Mouse (Mus musculus) spleen, postnatal 14 days (tissue): ENCODE data around the gene Unc13d.
A peak's percentile ranks its signal among the peaks of the same experiment; 100 is the strongest.

ENCODE experiments used
- DNase-seq, 2 experiments: peaks; one replicate each; pipeline ENCODE4 v3.0.0; 2021 to 2022; ENCODE audit warnings: low spot score in 2 of 2

Gene Unc13d

DNA sequence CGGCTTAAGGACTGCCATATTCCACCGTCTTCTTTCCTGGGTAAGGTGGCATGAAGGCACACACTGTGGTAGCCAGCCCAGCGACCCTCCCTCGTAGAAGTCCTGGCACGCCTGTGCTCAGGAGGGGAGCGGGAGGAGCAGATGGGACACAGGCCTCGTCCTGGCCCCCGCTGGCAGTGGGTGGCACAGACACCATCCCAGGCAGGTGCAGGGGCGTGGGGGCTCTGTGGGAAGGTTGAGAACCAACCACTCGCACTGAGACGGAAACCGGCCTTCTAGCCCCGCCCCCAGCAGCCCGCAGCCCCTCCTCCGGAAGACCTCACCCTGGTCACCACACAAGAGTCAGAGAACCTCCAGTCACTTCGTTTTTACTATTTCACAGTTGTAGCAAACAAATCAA is 460 bp upstream of the Unc13d start:
- DNase-seq: peak; percentile 67 to 74

DNA sequence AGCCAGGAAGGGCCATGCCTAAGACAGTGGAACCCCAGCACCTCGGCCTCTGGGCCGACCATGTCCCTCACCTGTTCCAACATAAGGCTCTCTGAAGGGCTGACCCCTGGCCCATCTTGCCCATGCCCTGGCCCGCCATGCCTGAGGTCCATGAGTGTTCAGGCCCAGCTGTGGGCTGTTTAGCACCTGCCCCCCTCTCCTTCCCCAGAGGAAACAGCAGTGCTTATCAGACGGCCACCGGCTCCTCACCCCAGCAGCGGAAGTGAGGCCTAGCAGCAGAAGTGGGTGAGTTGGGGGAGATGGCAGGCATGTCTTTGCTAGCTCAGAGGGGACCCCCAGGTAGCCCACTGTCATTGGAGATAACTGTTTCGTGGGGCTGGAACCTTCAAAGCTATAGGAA is 925 bp downstream of the Unc13d start:
- DNase-seq: no peak

DNA sequence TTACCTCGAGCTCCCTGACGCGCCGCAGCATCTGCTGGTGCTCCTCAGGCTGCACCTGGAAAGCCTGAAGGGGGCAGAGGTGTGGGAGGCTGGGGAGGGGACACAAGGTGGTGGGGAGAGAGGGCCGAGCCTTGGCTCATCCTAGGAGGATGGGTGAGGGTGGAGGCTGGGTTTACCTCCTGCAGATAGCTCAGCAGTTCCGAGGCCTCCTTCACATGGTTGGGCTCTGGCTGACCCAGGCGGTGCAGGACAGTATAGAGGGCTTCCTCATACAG is 1.6 kb downstream of the Unc13d start:
- DNase-seq: no peak

DNA sequence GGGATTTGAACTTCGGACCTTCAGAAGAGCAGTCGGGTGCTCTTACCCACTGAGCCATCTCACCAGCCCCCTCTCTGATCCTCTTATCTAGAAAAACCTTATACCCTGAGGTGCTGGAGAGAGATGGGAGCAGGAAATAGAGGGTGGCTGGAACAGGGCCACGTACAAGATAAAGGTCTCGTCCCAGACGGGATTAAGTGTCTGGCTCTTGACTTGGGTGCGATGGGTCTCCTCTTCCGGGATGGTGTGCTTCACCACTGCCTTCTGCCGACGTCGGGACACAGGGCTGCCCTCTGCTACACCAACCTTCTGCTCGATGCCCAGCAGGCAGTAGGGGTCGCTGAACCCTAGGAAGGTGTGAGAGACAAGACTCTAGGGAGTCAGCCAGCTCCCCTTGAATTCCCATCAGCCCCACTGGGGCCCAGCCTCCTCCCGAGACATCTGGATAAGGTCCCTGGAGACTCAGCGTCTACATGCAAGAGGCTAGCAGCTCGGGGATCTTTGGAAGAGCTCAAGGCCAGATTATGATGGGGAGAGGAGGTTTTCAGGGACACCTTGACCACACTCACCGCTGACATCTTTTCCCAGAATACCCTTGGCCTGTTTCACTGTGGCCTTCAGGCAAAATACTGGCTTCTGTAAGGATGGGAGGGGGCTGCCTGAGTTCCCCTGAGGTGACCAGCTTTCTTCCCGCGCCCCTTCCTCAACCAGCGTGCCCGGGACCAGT is 2.1 kb downstream of the Unc13d start:
- no peak for DNase-seq

DNA sequence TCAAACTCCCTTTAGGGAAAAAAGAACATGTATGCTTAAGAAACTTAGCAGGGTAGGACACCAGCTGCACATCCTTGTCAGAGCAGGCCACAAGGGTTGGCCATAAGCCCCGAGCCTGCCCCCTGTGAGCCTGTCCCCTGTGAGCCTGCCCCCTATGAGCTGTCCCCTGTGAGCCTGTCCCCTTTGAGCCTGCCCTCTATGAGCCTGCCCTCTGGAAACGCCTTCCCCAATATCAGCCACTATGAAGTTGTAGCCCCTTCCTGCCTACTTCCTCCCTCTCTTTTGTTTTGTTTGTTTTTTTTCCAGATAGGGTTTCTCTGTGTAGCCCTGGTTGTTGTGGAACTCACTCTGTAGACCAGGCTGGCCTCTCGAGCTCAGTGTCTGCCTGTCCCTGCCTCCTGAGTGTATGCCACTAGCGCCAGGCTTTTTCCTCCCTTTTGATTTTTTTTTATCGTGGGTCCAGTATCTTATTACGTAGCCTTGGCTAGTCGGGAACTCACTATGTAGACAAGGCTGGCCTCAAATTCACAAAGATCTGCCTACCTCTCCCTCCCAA is 3.2 kb downstream of the Unc13d start:
- no peak for DNase-seq

DNA sequence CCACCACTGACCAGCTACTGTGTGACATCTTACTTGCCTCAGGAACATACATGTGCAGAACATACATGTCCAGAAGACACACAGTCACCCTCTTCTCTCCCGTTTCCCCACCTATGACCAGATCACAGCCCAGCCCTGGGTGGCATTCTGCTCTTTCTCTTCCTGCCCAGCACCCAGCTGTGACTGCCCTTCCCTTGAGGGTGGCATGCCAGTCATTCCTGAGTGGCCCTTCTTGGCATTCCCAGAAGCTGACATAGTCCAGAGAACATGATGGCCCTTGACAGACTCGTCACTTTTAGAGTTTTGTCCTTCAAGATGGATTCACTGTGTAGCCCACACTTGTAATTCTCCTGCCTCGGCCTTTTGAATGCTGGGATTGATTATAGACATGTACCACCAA is 5.2 kb downstream of the Unc13d start:
- DNase-seq: no peak

DNA sequence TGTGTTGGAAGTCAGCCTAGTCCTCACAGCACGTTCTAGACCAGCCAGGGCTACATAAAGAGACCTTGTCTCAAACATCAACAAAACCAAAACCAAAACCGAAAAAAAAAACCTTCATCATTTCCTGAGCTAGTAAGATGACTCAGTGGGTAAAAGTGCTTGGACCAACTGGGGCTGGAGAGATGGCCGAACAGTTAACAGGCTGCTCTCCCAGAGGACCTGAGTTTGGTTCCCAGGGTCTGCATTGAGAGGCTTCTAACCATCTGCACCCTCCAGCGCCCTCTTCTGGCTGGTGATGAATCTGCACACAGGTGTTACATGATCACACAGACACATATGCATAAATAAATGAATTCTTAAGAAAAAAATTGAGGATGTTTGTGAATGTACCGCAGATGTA is 6.3 kb downstream of the Unc13d start:
- DNase-seq: peak in 1 of 2 experiments; percentile 50

DNA sequence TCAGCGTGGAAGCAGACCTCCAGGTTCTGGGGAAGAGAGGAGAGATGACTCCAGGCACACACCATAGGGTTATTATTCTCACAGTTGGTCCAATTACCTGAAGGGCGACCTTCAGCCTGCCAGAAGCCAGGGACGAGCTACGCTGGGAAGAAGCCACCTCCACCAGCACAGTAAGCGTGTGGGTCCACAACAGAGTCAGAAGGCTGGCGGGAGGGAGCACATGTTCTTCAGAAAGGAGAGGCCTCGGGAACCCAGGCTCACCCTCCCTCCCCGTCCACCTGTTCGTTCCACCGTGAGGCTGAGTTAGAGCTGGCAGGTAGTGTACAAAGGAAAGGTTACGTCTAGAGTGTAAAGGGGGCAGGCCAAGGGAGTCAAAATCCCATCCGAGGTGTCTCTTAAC is 12.4 kb downstream of the Unc13d start:
- DNase-seq: no peak

DNA sequence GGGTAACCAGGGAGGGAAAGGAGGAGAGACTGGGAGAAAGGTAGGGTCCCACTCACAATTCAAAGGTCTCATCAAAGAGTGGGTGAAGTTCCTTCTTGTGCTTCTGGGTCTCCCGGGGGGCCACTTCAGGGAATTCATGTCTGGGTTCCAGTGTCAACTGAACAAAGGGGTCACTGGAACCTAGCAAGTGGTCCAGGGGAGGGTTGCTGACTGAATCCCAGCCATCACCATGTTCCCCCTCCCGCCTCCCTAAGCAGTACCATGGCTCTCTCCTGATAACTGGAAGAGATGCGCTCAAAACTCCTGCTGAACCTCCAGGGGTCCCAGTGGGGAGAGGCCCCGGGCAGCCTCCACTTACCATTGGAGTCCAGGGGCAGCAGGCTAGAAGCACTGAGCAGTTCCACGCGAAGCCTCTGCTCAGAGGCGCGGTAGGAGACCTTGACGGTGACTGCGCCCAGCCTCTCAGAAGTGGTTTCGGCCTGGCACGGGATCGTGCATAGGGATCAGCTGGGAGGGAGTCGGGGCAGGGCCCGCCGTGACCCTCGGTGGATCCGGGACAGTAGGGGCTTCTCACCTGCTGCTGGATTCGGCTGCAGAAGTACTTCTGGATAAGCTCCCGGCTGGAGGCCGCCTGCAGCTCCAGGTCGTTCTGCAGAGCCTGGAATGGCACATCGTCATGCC is 13.4 kb downstream of the Unc13d start:
- DNase-seq: no peak

DNA sequence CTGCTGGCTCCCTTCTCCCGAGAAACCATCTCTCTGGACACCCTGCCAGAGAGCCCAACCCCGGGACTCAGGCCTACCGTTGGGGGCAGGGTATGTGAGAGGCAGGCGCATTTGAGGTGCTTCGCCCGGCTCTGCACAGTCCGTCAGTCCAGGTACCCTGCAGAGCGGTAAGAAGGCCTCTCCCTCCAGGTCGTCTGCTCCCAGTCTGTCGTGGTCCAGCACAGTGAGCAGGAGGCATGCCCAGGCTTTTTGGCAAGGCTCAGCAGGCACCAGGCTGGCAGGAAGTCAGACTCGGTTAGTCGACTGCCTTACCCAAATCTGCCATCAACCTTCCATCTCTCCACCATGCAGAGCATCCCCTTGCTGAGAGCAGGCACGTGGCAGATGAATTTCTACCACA is 14.2 kb downstream of the Unc13d start:
- DNase-seq: no peak

DNA sequence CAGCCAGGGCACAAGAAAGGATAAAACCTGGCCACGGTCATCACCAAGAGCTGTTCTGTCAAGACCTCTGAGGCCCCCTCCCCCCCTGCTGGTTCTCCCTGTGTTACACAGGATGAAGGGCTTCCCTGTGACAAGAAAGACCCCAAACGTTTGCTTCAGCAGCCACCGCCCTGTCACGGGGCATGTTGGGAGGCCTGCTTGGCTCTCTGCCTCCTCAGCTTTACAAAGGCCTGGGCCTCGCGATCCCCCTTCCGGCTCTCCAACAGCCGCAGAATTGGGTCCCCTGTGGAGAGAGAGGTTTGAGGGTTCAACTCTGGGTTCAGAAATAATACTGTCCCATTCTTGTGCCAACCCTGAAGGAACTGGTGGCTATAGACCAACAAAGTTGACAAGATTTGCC is 15.2 kb downstream of the Unc13d start:
- no peak for DNase-seq

DNA sequence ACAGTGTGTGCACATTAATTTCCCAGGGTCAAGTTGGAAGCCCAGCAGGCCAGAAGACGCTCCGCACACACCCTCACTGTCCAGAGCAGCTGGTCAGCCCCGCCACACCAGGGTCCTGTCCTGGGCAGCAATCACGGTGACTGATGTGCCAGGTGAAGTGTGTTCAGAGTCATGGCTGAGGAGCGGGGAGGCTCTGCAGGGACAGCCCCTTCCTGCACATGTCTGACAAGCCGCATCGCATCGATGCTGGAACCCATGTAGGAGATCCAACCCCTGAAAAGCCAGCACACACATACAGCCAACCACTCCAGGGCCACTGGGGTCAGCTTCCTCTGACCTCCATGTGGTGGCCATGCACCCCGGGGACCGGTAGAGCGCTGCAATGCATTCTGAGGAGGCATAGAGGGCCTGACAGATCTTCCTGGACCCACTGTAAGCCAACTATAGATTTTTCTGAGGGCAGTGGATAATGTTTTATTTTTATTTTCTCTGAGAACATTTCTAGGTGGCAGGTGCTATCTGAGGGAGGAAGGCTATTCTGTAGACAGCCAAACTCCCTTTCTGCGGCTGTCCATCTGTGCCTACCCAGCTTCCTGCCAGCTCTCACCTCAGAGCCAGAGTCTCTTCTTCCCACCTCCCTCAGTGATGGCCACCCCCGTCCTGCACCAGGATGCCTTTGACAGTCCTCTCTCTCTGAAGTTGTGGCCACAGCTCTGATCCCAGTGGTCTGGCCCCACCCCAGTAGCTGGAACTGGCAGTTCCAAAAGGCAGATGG is 15.9 kb downstream of the Unc13d start:
- DNase-seq: no peak

DNA sequence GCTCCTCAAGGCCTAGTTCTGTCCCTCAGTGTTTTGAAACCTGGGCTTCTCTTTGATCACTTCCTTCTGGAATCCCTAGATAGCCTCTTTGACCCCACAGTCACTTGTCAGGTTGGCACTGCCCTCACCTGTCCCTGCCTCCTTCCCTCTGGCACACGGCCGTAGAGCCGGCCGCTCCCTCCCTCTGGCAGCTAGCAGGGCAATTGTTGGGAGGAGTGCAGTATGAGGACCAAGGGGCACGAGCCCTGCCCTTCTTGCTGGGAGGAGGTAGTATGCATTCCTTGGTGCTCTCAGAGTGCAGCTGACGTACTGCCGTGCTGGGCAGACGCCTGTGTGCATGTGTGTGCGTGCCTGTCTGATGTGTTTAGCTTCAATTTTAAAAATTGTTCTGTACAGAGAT is 17.2 kb downstream of the Unc13d start:
- DNase-seq: no peak

DNA sequence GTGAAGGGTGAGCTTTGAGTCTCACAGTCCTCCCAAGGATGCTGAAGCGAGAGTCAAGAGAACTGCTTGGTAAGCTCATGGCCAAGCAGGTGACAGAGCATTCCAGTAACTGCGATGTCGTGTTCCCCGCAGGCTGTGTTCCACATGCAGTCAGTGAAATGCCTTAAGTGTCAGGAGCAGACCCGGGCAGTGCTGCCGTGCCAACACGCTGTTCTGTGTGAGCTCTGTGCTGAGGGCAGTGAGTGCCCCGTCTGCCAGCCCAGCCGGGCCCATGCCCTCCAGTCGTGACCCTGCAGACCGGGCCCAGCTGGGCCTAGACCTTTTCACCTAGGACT is 18.1 kb downstream of the Unc13d start:
- DNase-seq: no peak

DNA sequence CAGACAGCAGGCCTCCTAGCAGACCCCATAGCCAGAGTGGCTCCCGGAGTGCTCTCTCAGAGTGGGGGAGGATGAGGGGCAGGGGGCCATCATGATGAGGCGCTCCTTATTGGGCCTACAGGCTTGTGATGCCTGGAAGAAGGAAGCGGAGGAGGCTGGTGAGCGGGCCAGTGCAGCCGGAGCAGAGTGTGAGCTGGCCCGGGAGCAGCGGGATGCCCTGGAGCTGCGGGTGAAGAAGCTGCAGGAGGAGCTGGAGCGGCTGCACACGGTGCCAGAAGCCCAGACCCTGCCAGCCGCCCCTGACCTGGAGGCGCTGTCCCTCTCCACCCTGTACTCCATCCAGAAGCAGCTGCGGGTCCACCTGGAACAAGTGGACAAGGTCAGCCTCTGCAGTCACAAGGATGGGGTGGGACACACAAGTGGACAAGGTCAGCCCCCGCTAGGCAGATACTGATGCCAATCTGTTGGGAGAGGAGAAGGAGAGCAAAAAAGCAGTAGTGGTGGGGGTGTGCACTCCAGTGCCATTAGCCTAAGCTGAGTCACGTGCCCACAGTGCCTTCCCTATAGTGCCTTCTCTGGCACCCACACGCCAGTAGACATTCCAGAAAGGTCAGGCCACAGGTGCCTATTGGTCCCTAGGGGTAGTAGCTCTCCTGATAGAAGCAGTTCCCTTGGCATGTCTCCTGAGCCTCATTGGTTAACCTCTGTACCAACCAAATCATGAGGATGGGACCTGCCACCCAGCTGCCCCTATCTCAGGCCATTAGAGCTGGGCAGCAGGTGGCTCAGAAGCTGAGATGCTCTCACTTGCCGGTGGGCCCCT is 18.7 kb downstream of the Unc13d start:
- DNase-seq: no peak

DNA sequence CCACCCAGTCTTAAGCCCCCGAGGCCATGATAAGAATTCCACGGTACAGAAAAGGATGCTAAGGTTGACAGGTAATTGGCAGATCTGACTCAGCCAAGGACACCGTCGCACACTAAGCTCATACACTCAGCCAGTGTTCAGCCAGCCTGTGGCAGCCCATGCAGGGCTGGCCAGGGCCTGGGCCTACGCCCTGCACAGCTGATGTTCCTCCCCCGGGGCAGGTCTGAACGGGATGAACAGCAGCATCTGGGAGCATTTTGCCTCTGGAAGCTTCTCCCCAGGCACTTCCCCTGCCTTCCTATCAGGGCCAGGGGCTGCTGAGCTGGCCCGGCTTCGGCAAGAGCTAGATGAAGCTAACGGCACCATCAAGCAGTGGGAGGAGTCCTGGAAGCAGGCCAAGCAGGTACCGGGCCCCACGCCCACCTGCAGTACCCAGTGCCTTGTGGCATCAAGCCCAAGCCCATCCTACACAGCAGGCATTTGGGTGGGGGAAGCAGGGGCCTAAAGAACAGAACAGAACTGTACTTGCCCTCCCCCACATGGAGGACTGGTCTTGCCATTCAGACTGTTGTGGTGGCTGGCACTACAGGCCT is 19.6 kb downstream of the Unc13d start:
- no peak for DNase-seq

DNA sequence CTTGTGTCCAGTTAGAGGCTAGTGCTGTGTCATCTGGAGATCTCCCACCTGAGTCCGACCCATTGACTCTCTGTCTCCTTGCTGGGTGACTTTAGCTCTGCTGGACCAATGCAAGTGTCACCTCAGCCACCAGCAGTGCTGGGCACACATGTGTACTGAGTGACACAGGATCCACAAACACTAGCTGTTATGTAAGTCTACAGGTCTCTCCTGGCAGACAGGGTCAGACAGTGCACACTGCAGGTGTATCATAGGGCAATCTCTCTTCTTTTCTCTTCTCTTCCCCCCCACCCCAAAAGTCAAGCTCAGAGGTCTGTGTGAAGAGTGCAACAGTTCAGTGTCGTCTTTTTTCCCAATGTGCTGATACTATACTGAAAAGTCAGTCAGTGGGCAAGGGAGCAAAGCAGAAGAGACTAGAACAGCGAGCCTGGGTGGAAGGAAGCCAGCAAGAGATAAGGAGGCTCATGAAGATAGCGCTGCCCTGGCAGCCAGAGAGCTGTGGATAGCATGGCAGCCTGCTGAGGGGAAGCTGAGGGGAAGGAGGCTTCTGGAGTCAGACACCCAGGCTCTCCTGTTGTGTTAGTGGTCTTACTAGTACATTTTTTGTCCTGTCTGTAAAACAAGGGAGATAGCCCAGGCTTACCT is 20.4 kb downstream of the Unc13d start:
- DNase-seq: no peak

DNA sequence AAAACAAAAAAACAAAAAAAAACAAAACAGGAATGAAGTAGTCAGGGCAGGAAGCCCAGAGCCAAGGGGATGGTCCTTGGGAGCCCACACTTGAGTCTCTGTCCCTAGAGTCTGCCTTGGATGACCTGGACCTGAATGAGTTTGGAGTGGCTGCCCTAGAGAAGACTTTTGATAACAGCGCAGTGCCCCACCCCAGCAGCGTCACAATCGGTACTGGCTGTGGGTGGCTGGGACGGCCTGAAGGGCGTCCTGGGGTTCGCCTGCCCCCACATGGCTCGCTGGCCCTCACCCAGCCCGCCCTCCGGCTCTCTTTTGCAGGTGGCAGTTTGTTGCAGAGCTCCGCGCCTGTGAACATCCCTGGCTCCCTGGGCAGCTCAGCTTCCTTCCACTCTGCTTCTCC is 21.9 kb downstream of the Unc13d start:
- DNase-seq: no peak

DNA sequence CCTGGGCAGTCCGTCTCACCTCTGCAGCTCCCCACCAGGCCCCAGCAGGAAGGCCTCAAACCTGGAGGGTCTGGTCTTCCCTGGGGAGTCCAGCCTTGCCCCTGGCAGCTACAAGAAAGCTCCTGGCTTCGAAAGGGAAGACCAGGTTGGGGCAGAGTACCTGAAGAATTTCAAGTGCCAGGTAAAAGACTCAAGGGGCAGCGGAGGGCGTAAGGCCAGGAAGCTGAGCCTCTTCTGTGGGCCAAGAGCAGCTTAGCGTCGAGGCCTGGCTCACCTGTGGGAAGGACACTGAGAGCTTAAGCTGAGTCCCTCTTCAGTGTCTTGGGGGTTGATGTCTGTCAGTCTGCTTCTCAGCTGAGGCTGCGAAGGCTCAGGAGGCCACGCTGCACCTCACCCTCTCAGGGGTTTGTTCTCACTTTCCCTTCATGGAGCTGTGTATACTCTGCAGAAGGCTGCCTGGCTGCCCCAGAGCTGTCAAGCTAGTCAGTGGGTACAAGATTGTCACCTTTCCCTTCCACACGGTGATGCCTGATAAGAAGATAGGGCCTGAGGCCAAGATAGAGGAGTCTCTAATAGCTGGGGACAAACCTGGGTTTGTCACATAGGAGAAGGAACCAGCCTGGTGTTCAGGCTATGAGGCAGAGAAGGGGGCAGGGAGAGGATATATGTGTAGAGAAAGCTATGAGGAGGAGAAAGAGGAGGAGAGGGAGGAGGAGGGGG is 24.1 kb downstream of the Unc13d start:
- DNase-seq: no peak

DNA sequence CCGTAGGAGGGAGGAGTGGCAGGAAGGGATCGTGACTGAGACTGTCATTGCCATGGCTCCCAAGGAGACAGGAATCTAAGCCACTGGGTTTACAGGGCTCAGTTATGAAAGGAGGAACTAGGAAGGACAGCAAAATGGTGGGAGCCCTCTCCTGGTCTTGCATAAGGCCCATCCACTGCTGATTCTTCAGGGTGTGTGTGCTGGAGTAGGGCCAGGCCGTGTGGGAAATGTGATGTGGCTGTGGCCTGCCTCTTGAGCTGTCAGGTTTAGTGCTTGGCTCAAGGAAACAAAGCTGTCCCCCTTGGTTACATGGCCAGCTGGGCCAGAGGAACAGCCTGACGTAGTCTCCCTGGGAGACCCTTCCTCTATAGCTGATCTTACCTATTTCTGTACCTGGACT is 27.6 kb downstream of the Unc13d start:
- DNase-seq: no peak

DNA sequence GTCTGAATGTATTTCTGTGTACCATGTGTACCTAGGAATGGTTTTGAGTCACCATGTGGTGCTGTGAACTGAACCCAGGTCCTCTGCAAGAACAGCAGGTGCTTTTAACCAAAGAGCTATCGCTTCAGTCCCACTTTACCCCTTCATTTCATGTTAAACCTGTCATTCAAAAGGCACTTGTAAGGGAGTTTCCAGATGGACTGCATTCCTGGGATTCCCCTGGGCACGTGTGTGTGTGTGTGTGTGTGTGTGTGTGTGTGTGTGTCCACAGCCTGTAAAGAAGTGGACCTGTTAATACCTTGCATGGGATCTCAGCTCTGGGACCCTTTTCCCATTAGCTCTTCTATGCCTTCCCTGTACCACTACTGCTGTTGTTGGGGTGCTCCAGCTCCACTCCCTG is 28.2 kb downstream of the Unc13d start:
- no peak for DNase-seq
